Mouse (Mus musculus) cerebellum, adult 18-20 months (tissue): ENCODE measurements around the gene Bik.

Source experiments
- DNase-seq, 2 experiments: peaks; one replicate each; pipeline ENCODE4 v3.0.0; 2021

Bik gene

GRCm38 (mm10) chr15:83584741-83585220 lies 58.1 kb downstream of the Bik start:
- DNase-seq = no peak

GRCm38 (mm10) chr15:83590841-83591240 lies 64.2 kb downstream of the Bik start:
- DNase-seq = no peak

- DNase-seq = no peak
Observed at GRCm38 (mm10) chr15:83591758-83592157, 65.1 kb downstream of the Bik start.

GRCm38 (mm10) chr15:83592260-83593188 lies 65.9 kb downstream of the Bik start:
- no peak for DNase-seq

- DNase-seq = no peak
Observed at GRCm38 (mm10) chr15:83593189-83593585, 66.5 kb downstream of the Bik start.

- DNase-seq = no peak
Observed at GRCm38 (mm10) chr15:83593702-83594512, 67.2 kb downstream of the Bik start.
